In the genomic region with DNA sequence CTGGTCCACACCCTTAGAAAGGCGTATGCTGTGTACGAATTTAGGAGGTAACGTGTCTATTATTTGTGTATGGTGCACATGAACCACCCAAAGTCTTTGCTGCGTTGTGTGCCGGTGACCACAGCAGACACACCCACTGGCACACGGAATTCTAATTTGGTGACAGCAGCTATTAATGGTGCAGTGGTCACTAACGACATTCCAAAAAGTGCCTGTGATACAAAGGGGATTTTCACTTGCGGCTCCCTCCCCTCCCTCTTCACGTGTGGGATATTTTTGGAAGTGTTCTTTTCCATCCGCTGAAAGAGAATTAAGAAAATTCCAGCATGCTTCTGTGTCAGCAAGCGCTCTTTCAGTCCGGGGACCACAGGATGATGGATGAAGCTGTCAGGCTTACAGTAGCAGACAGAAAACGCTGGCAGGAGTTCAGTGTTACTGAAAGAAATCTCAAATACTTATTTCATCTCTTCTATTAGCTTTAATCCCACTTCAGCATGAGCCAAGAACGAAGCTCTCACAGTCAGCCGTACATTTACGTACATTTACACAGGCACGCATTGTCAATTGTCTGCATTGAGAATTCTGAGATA, we compare ENCODE assay signal across 27 mouse cellular contexts. TPM values are rescaled to one million over a fixed set of nuclear protein-coding genes. Genes with fewer than 3 reads are reported as not detected.
DNase-seq lines count a peak whose midpoint lies in the region; ATAC-seq and TF ChIP-seq lines count a peak whose summit lies in the region.
"Had no signal": no experiment of that assay in that cellular context is flagged by ENCODE, and none has a peak within 500 bp of the region (broad histone marks: within the 10 kb centered on the region; RNA-seq: fewer than 3 reads in every experiment).

No protein-coding gene starts in this region.

- H3K4me2 ChIP-seq in embryonic facial prominence, embryonic 14.5 days (ENCODE audit: low read depth, low read length) = no peak overlapping the region
- peak overlapping the region; percentile 51 for H3K4me2 ChIP-seq in heart, embryonic 13.5 days
- no peak overlapping the region for H3K4me2 ChIP-seq in hindbrain, embryonic 16.5 days (ENCODE audit: low read length)
- no peak overlapping the region for H3K4me2 ChIP-seq in hindbrain, embryonic 11.5 days (replicated peaks; ENCODE audit: low read depth, low read length)
- H3K4me2 ChIP-seq in midbrain, postnatal 0 days (ENCODE audit: low read depth, low read length, poor library complexity, severe bottlenecking) = no peak overlapping the region
- H3K4me2 ChIP-seq in midbrain, embryonic 16.5 days (ENCODE audit: low read length) = no peak overlapping the region
- H3K4me2 ChIP-seq: embryonic facial prominence, embryonic 15.5 days; limb, embryonic 15.5 days; liver, embryonic 15.5 days; midbrain, embryonic 13.5 days; neural tube, embryonic 12.5 days had no signal

- H3K9me3 ChIP-seq in embryonic facial prominence, embryonic 14.5 days (ENCODE audit: control insufficient read depth, low read length) = no peaks in the 10 kb centered on the region
- no peaks in the 10 kb centered on the region for H3K9me3 ChIP-seq in embryonic facial prominence, embryonic 10.5 days
- H3K9me3 ChIP-seq in heart, embryonic 13.5 days = no peaks in the 10 kb centered on the region
- H3K9me3 ChIP-seq in hindbrain, embryonic 16.5 days (ENCODE audit: control insufficient read depth, low read length) = no peaks in the 10 kb centered on the region
- no peaks in the 10 kb centered on the region for H3K9me3 ChIP-seq in hindbrain, embryonic 11.5 days (ENCODE audit: control insufficient read depth, low read length)
- H3K9me3 ChIP-seq in midbrain, postnatal 0 days (ENCODE audit: low read length) = no peaks in the 10 kb centered on the region
- no peaks in the 10 kb centered on the region for H3K9me3 ChIP-seq in midbrain, embryonic 16.5 days (replicated peaks; ENCODE audit: control insufficient read depth, low read length, poor library complexity, severe bottlenecking)
- H3K9me3 ChIP-seq: embryonic facial prominence, embryonic 15.5 days; limb, embryonic 15.5 days; liver, embryonic 15.5 days; megakaryocyte, embryonic 14.5 days; midbrain, embryonic 13.5 days; neural tube, embryonic 12.5 days had no signal

- no peak overlapping the region for H3K27ac ChIP-seq in embryonic facial prominence, embryonic 14.5 days (replicated peaks; ENCODE audit: low read depth, low read length)
- H3K27ac ChIP-seq in embryonic facial prominence, embryonic 10.5 days (replicated peaks) = no peak overlapping the region
- H3K27ac ChIP-seq in heart, embryonic 13.5 days (replicated peaks) = peak overlapping the region; percentile 67
- H3K27ac ChIP-seq in hindbrain, embryonic 16.5 days (ENCODE audit: low read depth, low read length) = no peak overlapping the region
- H3K27ac ChIP-seq in hindbrain, embryonic 11.5 days (ENCODE audit: low read depth, low read length) = no peak overlapping the region
- H3K27ac ChIP-seq in midbrain, postnatal 0 days (ENCODE audit: low read depth, low read length) = no peak overlapping the region
- no peak overlapping the region for H3K27ac ChIP-seq in midbrain, embryonic 16.5 days (ENCODE audit: low read length)
- H3K27ac ChIP-seq: embryonic facial prominence, embryonic 15.5 days; limb, embryonic 15.5 days; liver, embryonic 15.5 days; midbrain, embryonic 13.5 days; neural tube, embryonic 12.5 days had no signal

- no peak overlapping the region for H3K9ac ChIP-seq in embryonic facial prominence, embryonic 14.5 days (ENCODE audit: low read depth, low read length)
- peak overlapping the region; percentile 58; the same call in 1 of the 2 replicates for H3K9ac ChIP-seq in heart, embryonic 13.5 days
- no peak overlapping the region for H3K9ac ChIP-seq in hindbrain, embryonic 16.5 days (ENCODE audit: low read depth, low read length)
- H3K9ac ChIP-seq in hindbrain, embryonic 11.5 days (ENCODE audit: low read depth, low read length) = no peak overlapping the region
- no peak overlapping the region for H3K9ac ChIP-seq in midbrain, postnatal 0 days (replicated peaks; ENCODE audit: low read length, poor library complexity, severe bottlenecking)
- no peak overlapping the region for H3K9ac ChIP-seq in midbrain, embryonic 16.5 days (ENCODE audit: low read depth, low read length)
- H3K9ac ChIP-seq: embryonic facial prominence, embryonic 15.5 days; limb, embryonic 15.5 days; liver, embryonic 15.5 days; midbrain, embryonic 13.5 days; neural tube, embryonic 12.5 days had no signal

- no peak for ATAC-seq in embryonic facial prominence, embryonic 14.5 days (ENCODE audit: low read depth)
- ATAC-seq in heart, embryonic 13.5 days (ENCODE audit: extremely low read depth, insufficient number of reproducible peaks, low FRiP score, low TSS enrichment) = no peak
- ATAC-seq in hindbrain, embryonic 16.5 days = peak; percentile 61; the same call in 1 of the 2 replicates
- ATAC-seq in hindbrain, embryonic 11.5 days (ENCODE audit: low FRiP score) = no peak
- no peak for ATAC-seq in midbrain, postnatal 0 days (ENCODE audit: low FRiP score)
- no peak for ATAC-seq in midbrain, embryonic 16.5 days
- ATAC-seq: CD4-positive, CD25-positive, alpha-beta regulatory T cell, adult 4 months; forebrain, embryonic 16.5 days; inflammation-experienced regulatory T-cells, adult 6 months; midbrain, embryonic 13.5 days had no signal

- H3K4me1 ChIP-seq in embryonic facial prominence, embryonic 14.5 days (ENCODE audit: control insufficient read depth, insufficient read depth, low read length) = no peaks in the 10 kb centered on the region
- H3K4me1 ChIP-seq in embryonic facial prominence, embryonic 10.5 days = no peaks in the 10 kb centered on the region
- peaks cover 27% of the 10 kb centered on the region for H3K4me1 ChIP-seq in heart, embryonic 13.5 days
- H3K4me1 ChIP-seq in hindbrain, embryonic 16.5 days (ENCODE audit: control insufficient read depth, insufficient read depth, low read depth, low read length) = no peaks in the 10 kb centered on the region
- no peaks in the 10 kb centered on the region for H3K4me1 ChIP-seq in hindbrain, embryonic 11.5 days (replicated peaks; ENCODE audit: control insufficient read depth, insufficient read depth, low read length)
- no peaks in the 10 kb centered on the region for H3K4me1 ChIP-seq in midbrain, postnatal 0 days (ENCODE audit: insufficient read depth, low read length)
- H3K4me1 ChIP-seq in midbrain, embryonic 16.5 days (ENCODE audit: control insufficient read depth, insufficient read depth, low read length) = no peaks in the 10 kb centered on the region
- H3K4me1 ChIP-seq: embryonic facial prominence, embryonic 15.5 days; limb, embryonic 15.5 days; megakaryocyte, embryonic 14.5 days; midbrain, embryonic 13.5 days; neural tube, embryonic 12.5 days had no signal

- peaks cover 13% of the 10 kb centered on the region; the same call in 1 of the 2 replicates for H3K36me3 ChIP-seq in embryonic facial prominence, embryonic 14.5 days (ENCODE audit: control insufficient read depth, insufficient read depth, low read length)
- peaks cover 15% of the 10 kb centered on the region for H3K36me3 ChIP-seq in embryonic facial prominence, embryonic 10.5 days (replicated peaks)
- peaks cover 15% of the 10 kb centered on the region; the same call in 1 of the 2 replicates for H3K36me3 ChIP-seq in heart, embryonic 13.5 days
- peaks cover 2% of the 10 kb centered on the region; the same call in 1 of the 2 replicates for H3K36me3 ChIP-seq in hindbrain, embryonic 16.5 days (ENCODE audit: control insufficient read depth, insufficient read depth, low read length)
- peaks cover 2% of the 10 kb centered on the region; the same call in 1 of the 2 replicates for H3K36me3 ChIP-seq in hindbrain, embryonic 11.5 days (ENCODE audit: control insufficient read depth, insufficient read depth, low read length)
- H3K36me3 ChIP-seq in midbrain, postnatal 0 days (ENCODE audit: insufficient read depth, low read length) = peaks cover 11% of the 10 kb centered on the region
- no peaks in the 10 kb centered on the region for H3K36me3 ChIP-seq in midbrain, embryonic 16.5 days (ENCODE audit: control insufficient read depth, insufficient read depth, low read length)

- peak; percentile 68 for DNase-seq in embryonic facial prominence, embryonic 14.5 days (ENCODE audit: low spot score)
- DNase-seq in embryonic facial prominence, embryonic 10.5 days (ENCODE audit: low spot score) = no peak
- DNase-seq in heart, postnatal 4 days = no peak
- DNase-seq in hindbrain, embryonic 11.5 days (ENCODE audit: low spot score) = no peak
- DNase-seq in midbrain, postnatal 0 days (ENCODE audit: low spot score) = peak; percentile 34
- DNase-seq: cerebellum, adult 8-10 months; cerebellum, postnatal 36 days; embryo, embryonic 11 days; gastrocnemius, postnatal 25 days; kidney, adult 2 months; kidney, postnatal 10 days; left cerebral cortex, postnatal 4 days; retina, postnatal 1 day; spleen, adult 18-20 months; thymus, postnatal 14 days had no signal

- H3K27me3 ChIP-seq in embryonic facial prominence, embryonic 14.5 days (replicated peaks; ENCODE audit: control insufficient read depth, insufficient read depth, low read length) = no peaks in the 10 kb centered on the region
- H3K27me3 ChIP-seq in embryonic facial prominence, embryonic 10.5 days (replicated peaks; ENCODE audit: low read depth, poor library complexity, severe bottlenecking) = no peaks in the 10 kb centered on the region
- H3K27me3 ChIP-seq in heart, embryonic 13.5 days (replicated peaks) = no peaks in the 10 kb centered on the region
- H3K27me3 ChIP-seq in hindbrain, embryonic 16.5 days (replicated peaks; ENCODE audit: control insufficient read depth, insufficient read depth, low read length) = no peaks in the 10 kb centered on the region
- H3K27me3 ChIP-seq in hindbrain, embryonic 11.5 days (ENCODE audit: control insufficient read depth, insufficient read depth, low read length) = no peaks in the 10 kb centered on the region
- no peaks in the 10 kb centered on the region for H3K27me3 ChIP-seq in midbrain, postnatal 0 days (ENCODE audit: insufficient read depth, low read length)
- no peaks in the 10 kb centered on the region for H3K27me3 ChIP-seq in midbrain, embryonic 16.5 days (ENCODE audit: control insufficient read depth, insufficient read depth, low read depth, low read length)
- H3K27me3 ChIP-seq: embryonic facial prominence, embryonic 15.5 days; limb, embryonic 15.5 days; liver, embryonic 15.5 days; megakaryocyte, embryonic 14.5 days; midbrain, embryonic 13.5 days; neural tube, embryonic 12.5 days had no signal

- TF ChIP-seq CTCF in midbrain, postnatal 0 days (IDR thresholded peaks at IDR 0.05) = no peak

- no peak overlapping the region for H3K4me3 ChIP-seq in embryonic facial prominence, embryonic 14.5 days (ENCODE audit: low read depth, low read length)
- no peak overlapping the region for H3K4me3 ChIP-seq in embryonic facial prominence, embryonic 10.5 days
- no peak overlapping the region; the same call in 1 of the 2 replicates for H3K4me3 ChIP-seq in heart, embryonic 13.5 days
- no peak overlapping the region for H3K4me3 ChIP-seq in hindbrain, embryonic 16.5 days (ENCODE audit: low read length)
- no peak overlapping the region for H3K4me3 ChIP-seq in hindbrain, embryonic 11.5 days (ENCODE audit: low read depth, low read length)
- H3K4me3 ChIP-seq in midbrain, postnatal 0 days (ENCODE audit: low read depth, low read length) = no peak overlapping the region
- H3K4me3 ChIP-seq in midbrain, embryonic 16.5 days (ENCODE audit: low read depth, low read length) = no peak overlapping the region
- H3K4me3 ChIP-seq: embryonic facial prominence, embryonic 15.5 days; limb, embryonic 15.5 days; liver, embryonic 15.5 days; megakaryocyte, embryonic 14.5 days; midbrain, embryonic 13.5 days; neural tube, embryonic 12.5 days had no signal

- 72% methylated on average over 17 of the region's 17 CpGs for WGBS in embryonic facial prominence, embryonic 14.5 days
- 88% methylated on average over 17 of the region's 17 CpGs for whole genome bisulfite sequencing in embryonic facial prominence, embryonic 10.5 days
- WGBS in heart, embryonic 13.5 days = 36% methylated on average over 17 of the region's 17 CpGs
- WGBS in hindbrain, embryonic 16.5 days = 62% methylated on average over 17 of the region's 17 CpGs
- WGBS in hindbrain, embryonic 11.5 days = 79% methylated on average over 17 of the region's 17 CpGs
- 72% methylated on average over 17 of the region's 17 CpGs for WGBS in midbrain, postnatal 0 days
- WGBS in midbrain, embryonic 16.5 days = 76% methylated on average over 17 of the region's 17 CpGs

RNA-seq across cellular contexts. Expression of a gene that starts 32.6 kb away (rescaled TPM):
- 14.9 and 15.9 TPM in 2 replicates for polyA plus RNA-seq in embryonic facial prominence, embryonic 14.5 days (2014; fragmentation: Nextera tagmentation; extraction: Ambion mirVana)
- 21.9 and 22.1 TPM in 2 replicates for polyA plus RNA-seq in embryonic facial prominence, embryonic 10.5 days (2016; fragmentation: Nextera tagmentation; extraction: Ambion mirVana)
- 17.1 and 19.9 TPM in 2 replicates for polyA plus RNA-seq in heart, embryonic 13.5 days (2015; fragmentation: Nextera tagmentation; extraction: Ambion mirVana)
- 10 to 100 TPM; 12.3 to 12.8 TPM for total RNA-seq in heart, postnatal 4 days (2021)
- polyA plus RNA-seq in hindbrain, embryonic 16.5 days (2015; fragmentation: Nextera tagmentation; extraction: Ambion mirVana) = 22.2 and 24.7 TPM in 2 replicates
- polyA plus RNA-seq in hindbrain, embryonic 11.5 days (2014; fragmentation: Nextera tagmentation; extraction: Ambion mirVana) = 24.1 and 28.1 TPM in 2 replicates
- 8.9 and 20.6 TPM in 2 replicates for total RNA-seq in midbrain, postnatal 0 days (2014; rRNA removed)
- 18.6 and 23.9 TPM in 2 replicates for polyA plus RNA-seq in midbrain, postnatal 0 days (2015; fragmentation: Nextera tagmentation; extraction: Ambion mirVana)
- polyA plus RNA-seq in midbrain, embryonic 16.5 days (2015; fragmentation: Nextera tagmentation; extraction: Ambion mirVana) = 20.7 and 23.8 TPM in 2 replicates

RNA-seq across cellular contexts. Expression of a gene that starts 56.5 kb away (rescaled TPM):
- polyA plus RNA-seq in embryonic facial prominence, embryonic 14.5 days (2014; fragmentation: Nextera tagmentation; extraction: Ambion mirVana) = 36.7 and 42.6 TPM in 2 replicates
- polyA plus RNA-seq in embryonic facial prominence, embryonic 10.5 days (2016; fragmentation: Nextera tagmentation; extraction: Ambion mirVana) = 65.0 and 69.5 TPM in 2 replicates
- 31.3 and 41.7 TPM in 2 replicates for polyA plus RNA-seq in heart, embryonic 13.5 days (2015; fragmentation: Nextera tagmentation; extraction: Ambion mirVana)
- 10 to 100 TPM; 20.3 to 24.9 TPM for total RNA-seq in heart, postnatal 4 days (2021)
- 101 and 108 TPM in 2 replicates for polyA plus RNA-seq in hindbrain, embryonic 16.5 days (2015; fragmentation: Nextera tagmentation; extraction: Ambion mirVana)
- 69.3 and 69.9 TPM in 2 replicates for polyA plus RNA-seq in hindbrain, embryonic 11.5 days (2014; fragmentation: Nextera tagmentation; extraction: Ambion mirVana)
- total RNA-seq in midbrain, postnatal 0 days (2014; rRNA removed) = 32.2 and 40.6 TPM in 2 replicates
- polyA plus RNA-seq in midbrain, postnatal 0 days (2015; fragmentation: Nextera tagmentation; extraction: Ambion mirVana) = 108 and 118 TPM in 2 replicates
- 104 and 117 TPM in 2 replicates for polyA plus RNA-seq in midbrain, embryonic 16.5 days (2015; fragmentation: Nextera tagmentation; extraction: Ambion mirVana)

Comparison
In these comparisons a context has a peak if more than half of its experiments do, and no peak if none do; other contexts are left out.
1. DNase-seq: peak in embryonic facial prominence, embryonic 14.5 days (single experiment) and midbrain, postnatal 0 days (single experiment); none in embryonic facial prominence, embryonic 10.5 days (single experiment), heart, postnatal 4 days (single experiment) and hindbrain, embryonic 11.5 days (single experiment).